Mouse (Mus musculus) CH12F3 (cell line): ENCODE measurements around the gene Olfr502.
"Not testable (repeated sequence)": the region's sequence is repeated elsewhere in the genome, so short reads cannot be mapped to it uniquely, and the experiment has no call there.

Experiments
- in situ Hi-C: fragments of 300-500 bp; cut with MboI; formaldehyde crosslinking; loops from 2 replicates; pipeline ENCODE4 v1.14.3; 2020; ENCODE audit warnings: low sequenced_read_pairs

Olfr502 gene

DNA sequence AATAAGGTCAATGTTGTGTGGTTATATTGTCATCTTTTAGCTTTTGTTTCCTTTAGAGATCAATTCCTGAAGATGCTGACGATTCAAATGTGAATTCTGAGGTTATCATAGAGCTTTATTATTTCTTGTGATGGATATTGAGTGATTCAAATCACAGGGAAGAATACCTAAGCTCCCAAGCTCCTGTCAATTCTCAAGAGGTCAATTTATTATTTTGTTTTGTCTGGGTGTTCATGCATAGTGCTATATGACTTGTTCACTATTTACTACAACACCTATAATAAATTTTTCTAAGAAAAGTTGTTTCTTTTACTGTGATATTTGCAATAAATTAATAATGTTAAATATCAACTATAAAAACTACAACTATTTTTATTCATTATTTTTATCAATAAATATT, at the start of gene Olfr502:
Olfr502 (minus strand) TSS at position 101 of the 400 bp plus-strand sequence.
- in situ Hi-C loops: no loop called here

DNA sequence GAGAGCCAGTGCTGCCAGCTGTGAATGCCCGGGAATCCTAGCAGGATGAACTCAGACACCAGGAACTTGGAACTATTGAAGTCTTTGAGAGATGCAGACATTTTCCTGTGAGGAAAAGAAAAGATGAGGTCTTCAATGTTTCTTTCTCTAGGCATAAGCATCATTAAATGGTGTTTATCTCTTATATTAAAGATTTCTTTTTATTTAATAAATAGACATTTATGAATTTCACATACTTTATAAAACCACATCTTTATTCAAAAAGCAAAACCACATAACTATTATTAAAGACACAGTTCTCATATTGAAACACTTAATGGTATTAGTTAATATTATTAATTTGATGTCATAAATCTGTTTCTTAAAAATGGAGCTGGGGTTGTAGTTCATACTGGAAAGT, 40.8 kb upstream of the Olfr502 start, which contains the start of gene Olfr504:
Olfr504 (minus strand) TSS at position 101 of the 400 bp plus-strand sequence.
- in situ Hi-C loops: no loop called here

DNA sequence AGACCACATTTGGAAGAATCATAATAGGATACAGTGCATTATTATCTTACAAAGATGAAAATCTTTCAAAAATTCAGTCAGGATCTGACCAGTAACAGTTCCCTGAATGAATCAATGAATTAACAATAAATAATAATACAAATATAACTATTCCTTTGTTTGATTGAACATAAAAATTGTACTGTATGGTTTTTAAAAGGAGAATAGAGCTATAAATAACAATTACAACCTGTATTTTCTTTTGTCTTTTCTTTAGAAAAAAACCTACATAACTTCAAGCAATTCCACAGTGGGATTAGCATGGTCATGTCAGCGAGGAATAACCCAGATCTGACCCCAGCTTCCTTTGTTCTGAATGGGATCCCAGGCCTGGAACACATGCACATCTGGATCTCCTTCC, 19.4 kb upstream of the Olfr502 start, which contains the start of gene Olfr503:
Olfr503 (plus strand) TSS at position 301 of the 400 bp plus-strand sequence.
- in situ Hi-C loops: not testable (repeated sequence)

GRCm38 (mm10) chr7:108542416-108542815, 17.6 kb upstream of the Olfr502 start:
- in situ Hi-C loops: no loop called here
